Mouse (Mus musculus): Measurements from ENCODE around the gene Mcm5. TPM values are rescaled to one million over a fixed set of nuclear protein-coding genes. Genes with fewer than 3 reads are reported as not detected.
A peak's percentile ranks its signal among the peaks of the same experiment; 100 is the strongest.

Mcm5 gene
- 1 to 10 TPM; 7.4 to 7.6 TPM for total RNA-seq (2021)
- long read RNA-seq, experiment 1, partial matches to known transcripts: 1 of 10 reads
- long read RNA-seq, experiment 1, other reads (novel, unspliced or antisense): 0 of 10 reads
- long read RNA-seq, experiment 2, partial matches to known transcripts: 1 of 5 reads
- long read RNA-seq, experiment 2, other reads (novel, unspliced or antisense): 1 of 5 reads

DNA sequence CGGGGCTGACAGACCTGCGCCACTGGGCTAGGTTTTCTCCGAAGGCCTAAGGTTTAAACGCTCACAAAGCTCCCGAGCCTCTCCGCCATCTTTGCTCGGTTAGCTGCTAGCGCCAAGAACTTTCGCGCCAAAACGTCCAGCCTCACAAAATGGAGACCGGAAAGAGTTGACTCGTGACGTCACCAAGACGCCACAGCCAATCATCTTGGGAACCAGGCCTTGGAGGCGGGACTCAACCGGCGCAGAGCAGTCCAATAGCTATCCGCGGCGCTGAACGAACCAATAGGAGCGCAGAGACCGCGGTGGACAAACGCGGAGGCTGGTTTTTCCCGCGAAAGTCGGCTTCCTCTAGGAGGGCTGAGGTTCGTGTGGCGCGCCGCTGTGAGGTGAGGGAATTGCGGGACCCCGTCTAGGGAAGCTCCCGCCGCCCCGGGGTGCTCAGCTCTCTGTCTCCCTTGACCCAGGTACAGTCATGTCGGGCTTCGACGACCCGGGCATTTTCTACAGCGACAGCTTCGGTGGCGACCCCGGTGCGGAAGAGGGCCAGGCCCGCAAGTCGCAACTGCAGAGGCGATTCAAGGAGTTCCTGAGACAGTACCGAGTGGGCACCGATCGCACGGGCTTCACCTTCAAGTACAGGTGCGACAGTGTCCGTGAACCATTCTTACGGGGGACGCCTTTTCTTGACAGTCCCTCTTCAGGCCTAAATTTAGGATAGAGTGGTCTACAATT is at the start of gene Mcm5:
Gene Mcm5, plus strand, starts transcription at position 334 of the 732 bp plus-strand sequence.
- DNase-seq (ENCODE audit: extremely low spot score in 1 of 2, low spot score in 2 of 2): peak; percentile 99 to 100
- peak within 1 kb of the TSS; percentile 77 for H3K27ac ChIP-seq
- no peak for TF ChIP-seq CTCF (IDR thresholded peaks at IDR 0.05)
- peak within 1 kb of the TSS; percentile 53 for H3K4me3 ChIP-seq
- intact Hi-C loops (cut with DNase I): loop anchor here (2.0 kb wide), 2 partner anchors 17 to 75 kb away; partner anchors contain the start of gene Hmox1

- intact Hi-C loops (cut with DNase I): no loop called here
- no peak for DNase-seq (ENCODE audit: extremely low spot score in 1 of 2, low spot score in 2 of 2)
- no peak for TF ChIP-seq CTCF (IDR thresholded peaks at IDR 0.05)
- Histone ChIP-seq H3K4me3 (no peak overlapping the region), H3K27ac (no peak overlapping the region)
Observed at GRCm38 (mm10) chr8:75060022-75060421, 49.3 kb upstream of the Mcm5 start.

DNA sequence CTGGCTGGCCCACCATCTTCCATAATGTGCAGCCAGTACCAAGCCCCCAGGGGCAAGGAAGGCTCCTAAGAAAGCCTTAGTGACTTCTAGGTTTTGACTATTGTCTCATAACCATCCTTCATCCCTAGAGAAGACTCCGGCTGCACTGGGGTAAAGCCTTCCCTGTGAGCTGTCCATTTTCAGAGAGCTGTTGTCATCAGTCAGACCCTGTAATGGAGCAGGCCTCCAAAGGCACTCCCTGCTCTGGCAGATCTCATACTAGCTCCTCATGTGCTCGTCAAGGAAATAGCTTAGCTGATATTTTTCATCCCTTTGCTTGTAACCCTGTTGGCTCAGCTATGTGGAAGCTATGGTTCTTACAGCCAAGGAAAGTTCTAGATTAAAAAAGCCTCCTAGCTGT is 48.6 kb upstream of the Mcm5 start:
- no peak overlapping the region for H3K27ac ChIP-seq
- no peak for DNase-seq (ENCODE audit: extremely low spot score in 1 of 2, low spot score in 2 of 2)
- H3K4me3 ChIP-seq: no peak overlapping the region
- intact Hi-C loops (cut with DNase I): no loop called here
- no peak for TF ChIP-seq CTCF (IDR thresholded peaks at IDR 0.05)

- DNase-seq (ENCODE audit: extremely low spot score in 1 of 2, low spot score in 2 of 2): no peak
- no peak overlapping the region for H3K4me3 ChIP-seq
- no peak overlapping the region for H3K27ac ChIP-seq
- intact Hi-C loops (cut with DNase I): no loop called here
- no peak for TF ChIP-seq CTCF (IDR thresholded peaks at IDR 0.05)
Observed at GRCm38 (mm10) chr8:75063290-75063689, 46.1 kb upstream of the Mcm5 start.

DNA sequence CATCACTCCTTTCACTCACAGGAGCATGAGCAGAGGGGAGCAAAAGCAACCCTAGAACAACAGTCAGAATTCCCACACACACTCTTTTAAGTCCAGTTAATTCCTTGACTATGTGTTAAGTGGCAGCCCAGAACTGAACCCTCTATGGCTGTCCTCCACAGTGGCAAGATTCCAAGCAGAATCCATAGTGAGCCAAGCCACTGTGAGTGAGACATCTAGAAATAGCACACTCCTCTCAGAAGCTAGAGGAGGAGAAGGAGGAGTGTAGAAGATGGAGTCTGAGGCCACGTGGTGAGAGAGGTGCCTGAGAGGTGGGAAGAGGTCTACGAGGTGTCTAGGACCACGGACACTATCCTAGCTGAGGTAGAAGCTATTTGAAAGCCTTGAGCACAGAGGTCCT is 44.6 kb upstream of the Mcm5 start:
- Histone ChIP-seq H3K4me3 (no peak overlapping the region), H3K27ac (no peak overlapping the region)
- no peak for DNase-seq (ENCODE audit: extremely low spot score in 1 of 2, low spot score in 2 of 2)
- TF ChIP-seq CTCF (IDR thresholded peaks at IDR 0.05): no peak
- intact Hi-C loops (cut with DNase I): no loop called here

DNA sequence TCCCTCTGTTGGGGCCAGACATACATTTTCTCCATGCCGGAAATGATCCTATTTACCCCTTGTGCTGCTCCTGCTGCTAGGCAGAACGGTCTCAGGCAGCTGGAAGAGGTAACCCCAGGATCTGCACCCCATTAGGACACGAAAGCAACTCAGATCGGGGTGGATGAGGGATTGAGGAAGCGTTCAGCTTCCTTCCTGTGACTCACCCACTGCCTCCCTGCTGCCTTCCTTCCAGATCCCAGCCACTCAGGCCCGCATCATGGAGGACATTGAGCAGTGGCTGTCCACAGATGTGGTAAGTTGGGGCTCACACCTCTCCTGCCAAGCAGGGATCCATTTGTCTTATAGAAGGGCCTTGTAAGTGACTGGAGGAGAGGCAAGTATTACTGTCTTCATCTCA is 42.1 kb upstream of the Mcm5 start:
- no peak overlapping the region for H3K27ac ChIP-seq
- intact Hi-C loops (cut with DNase I): no loop called here
- TF ChIP-seq CTCF (IDR thresholded peaks at IDR 0.05): no peak
- DNase-seq (ENCODE audit: extremely low spot score in 1 of 2, low spot score in 2 of 2): no peak
- H3K4me3 ChIP-seq: no peak overlapping the region

GRCm38 (mm10) chr8:75070297-75070696 is 39.1 kb upstream of the Mcm5 start:
- no peak for DNase-seq (ENCODE audit: extremely low spot score in 1 of 2, low spot score in 2 of 2)
- Histone ChIP-seq H3K27ac (no peak overlapping the region), H3K4me3 (no peak overlapping the region)
- no peak for TF ChIP-seq CTCF (IDR thresholded peaks at IDR 0.05)
- intact Hi-C loops (cut with DNase I): loop anchor here (2.0 to 5.0 kb wide), 2 partner anchors 149 to 202 kb away; no protein-coding TSS in a partner anchor

DNA sequence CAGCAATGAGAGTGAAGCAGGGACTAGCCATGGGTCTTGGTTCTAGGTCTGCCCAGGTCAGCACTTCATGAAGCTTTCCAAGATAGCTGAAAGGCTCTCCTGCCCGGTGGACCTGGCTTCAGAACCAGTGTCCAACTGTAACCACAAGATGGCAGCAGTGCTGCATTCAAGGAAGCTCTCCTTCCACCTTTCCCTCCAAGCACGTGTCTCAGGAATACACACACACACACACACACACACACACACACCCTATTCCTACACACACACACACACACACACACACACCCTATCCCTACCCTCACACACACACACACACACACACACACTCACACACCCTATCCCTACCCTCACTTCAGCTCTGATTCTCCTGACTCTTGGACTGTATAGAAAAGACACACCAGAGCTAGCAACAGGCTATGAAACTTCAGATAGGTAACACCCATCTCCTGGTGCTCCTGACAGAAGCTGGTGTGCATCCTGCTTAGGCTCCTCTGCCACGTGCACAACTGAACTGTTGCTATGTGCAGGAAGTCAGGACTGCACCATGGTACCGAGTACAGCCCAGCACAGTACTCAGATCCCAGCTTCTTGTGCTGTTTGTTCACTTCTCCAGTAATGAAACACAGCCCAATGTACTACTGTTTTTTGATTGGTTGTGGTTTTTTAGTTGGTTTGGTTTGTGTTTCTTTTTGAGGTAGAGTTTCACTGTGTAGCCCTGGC is 37.6 kb upstream of the Mcm5 start:
- intact Hi-C loops (cut with DNase I): loop anchor here (1.0 to 5.0 kb wide), 4 partner anchors 37 to 201 kb away; no protein-coding TSS in a partner anchor
- Histone ChIP-seq H3K4me3 (no peak overlapping the region), H3K27ac (no peak overlapping the region)
- peak; percentile 80 to 83 for DNase-seq (ENCODE audit: extremely low spot score in 1 of 2, low spot score in 2 of 2)
- peak; percentile 72 for TF ChIP-seq CTCF (IDR thresholded peaks at IDR 0.05)

- intact Hi-C loops (cut with DNase I): loop anchor here (5.0 kb wide), 1 partner anchor 197 kb away; no protein-coding TSS in a partner anchor
- TF ChIP-seq CTCF (IDR thresholded peaks at IDR 0.05): no peak
- Histone ChIP-seq H3K27ac (no peak overlapping the region), H3K4me3 (no peak overlapping the region)
- DNase-seq (ENCODE audit: extremely low spot score in 1 of 2, low spot score in 2 of 2): no peak
Observed at GRCm38 (mm10) chr8:75074876-75075275, 34.5 kb upstream of the Mcm5 start.

- no peak for TF ChIP-seq CTCF (IDR thresholded peaks at IDR 0.05)
Observed at GRCm38 (mm10) chr8:75078215-75078614, 31.2 kb upstream of the Mcm5 start.

DNA sequence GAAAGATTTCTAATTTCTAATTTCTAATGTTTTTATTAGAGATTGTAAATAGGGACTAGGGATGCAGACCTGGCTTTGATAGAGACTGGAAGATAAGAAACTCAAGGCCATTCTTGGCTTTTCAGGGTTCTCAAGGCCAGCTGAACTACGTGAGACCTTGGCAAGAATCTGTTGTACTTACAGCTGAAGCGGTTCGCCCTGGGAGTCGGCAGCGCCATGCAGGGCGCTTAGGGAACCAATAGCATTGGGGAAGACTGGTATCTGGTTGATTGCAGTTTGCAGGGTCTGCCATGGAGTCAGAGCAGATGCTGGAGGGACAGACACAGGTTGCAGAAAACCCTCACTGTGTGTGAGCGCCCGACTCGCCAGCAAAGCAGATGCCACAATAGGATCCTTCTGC is 30.5 kb upstream of the Mcm5 start:
- Histone ChIP-seq H3K27ac (no peak overlapping the region), H3K4me3 (no peak overlapping the region)
- intact Hi-C loops (cut with DNase I): no loop called here
- DNase-seq (ENCODE audit: extremely low spot score in 1 of 2, low spot score in 2 of 2): no peak
- TF ChIP-seq CTCF (IDR thresholded peaks at IDR 0.05): no peak

More at GRCm38 (mm10) chr8:75078215-75078614, 31.2 kb upstream of the Mcm5 start:
- H3K27ac ChIP-seq: no peak overlapping the region
- no peak for DNase-seq (ENCODE audit: extremely low spot score in 1 of 2, low spot score in 2 of 2)
- intact Hi-C loops (cut with DNase I): no loop called here
- H3K4me3 ChIP-seq: no peak overlapping the region
